Mouse (Mus musculus) heart, postnatal 0 days (tissue): ENCODE measurements around the gene Pcsk6. TPM values are rescaled to one million over a fixed set of nuclear protein-coding genes. Genes with fewer than 3 reads are reported as not detected.

ENCODE experiments used
- ATAC-seq: fragments of 200-750 bp; cut with Nextera tagmentation; 2 replicates; pipeline ENCODE4 v1.8.0; 2017; ENCODE audit warnings: low read depth, moderate number of reproducible peaks, moderate library complexity; ENCODE audit not compliant: insufficient read depth
- DNase-seq: peaks from one replicate; pipeline ENCODE4 v3.0.0-alpha.2; 2016; ENCODE audit warnings: low spot score
- H3K27ac ChIP-seq: fragments of 300-500 bp; sonication (generic); 2 replicates; pipeline ENCODE4 v1.5.1; 2014; ENCODE audit warnings: low read depth, mild to moderate bottlenecking
- H3K27me3 ChIP-seq: fragments of 300-500 bp; sonication (generic); 2 replicates; pipeline ENCODE4 v1.6.1; 2014; ENCODE audit warnings: low read length, mixed read lengths; ENCODE audit not compliant: control insufficient read depth, insufficient read depth
- H3K36me3 ChIP-seq: fragments of 300-500 bp; sonication (generic); replicated peaks from 2 replicates; pipeline ENCODE4 v1.6.1; 2014; ENCODE audit warnings: low read length, mixed read lengths; ENCODE audit not compliant: control insufficient read depth, insufficient read depth
- H3K4me1 ChIP-seq: fragments of 300-500 bp; sonication (generic); 2 replicates; pipeline ENCODE4 v1.6.1; 2014; ENCODE audit warnings: antibody characterized with exemption; ENCODE audit not compliant: control insufficient read depth, insufficient read depth
- H3K4me2 ChIP-seq: fragments of 300-500 bp; sonication (generic); 2 replicates; pipeline ENCODE4 v1.6.1; 2014; ENCODE audit warnings: low read depth, mild to moderate bottlenecking, low read length, moderate library complexity
- H3K4me3 ChIP-seq: fragments of 300-500 bp; sonication (generic); 2 replicates; pipeline ENCODE4 v1.5.1; 2014; ENCODE audit warnings: low read depth, low read length
- H3K9ac ChIP-seq: fragments of 300-500 bp; sonication (generic); replicated peaks from 2 replicates; pipeline ENCODE4 v1.6.1; 2014; ENCODE audit warnings: low read depth, low read length, mixed read lengths
- H3K9me3 ChIP-seq: fragments of 300-500 bp; sonication (generic); replicated peaks from 2 replicates; pipeline ENCODE4 v1.6.1; 2016; ENCODE audit warnings: low read length; ENCODE audit not compliant: control insufficient read depth
- CTCF ChIP-seq: IDR thresholded peaks from 2 replicates; pipeline ENCODE4 v1.5.1; 2016; ENCODE audit warnings: antibody characterized with exemption, control low read depth, low read depth
- EP300 ChIP-seq: IDR thresholded peaks from 2 replicates; pipeline ENCODE4 v1.6.1; 2016; ENCODE audit warnings: antibody characterized with exemption, low read depth
- WGBS: fragments of 180-500 bp; shearing (Covaris S2); extraction: QIAGEN DNeasy Blood & Tissue Kit; methylation state at CpG from one replicate; pipeline ENCODE4 v1.1.7; 2014; 5-methylcytosine and 5-hydroxymethylcytosine counted together
- polyA plus RNA-seq: library from polyadenylated mRNA; unstranded; fragments of >200 nt; fragmentation: Nextera tagmentation; extraction: Ambion mirVana; gene quantifications from 2 replicates; pipeline ENCODE4 v1.2.1, GENCODE M21; 2015
- total RNA-seq: library from RNA; depleted of rRNA; stranded (reverse); fragments of >200 nt; gene quantifications from 2 replicates; pipeline ENCODE4 v1.2.3, GENCODE M21; 2014; ENCODE audit warnings: low replicate concordance

The Pcsk6 gene
- total and polyA plus RNA-seq, 2 experiments from 2014 or later: 1.7 to 8.1 TPM

DNA sequence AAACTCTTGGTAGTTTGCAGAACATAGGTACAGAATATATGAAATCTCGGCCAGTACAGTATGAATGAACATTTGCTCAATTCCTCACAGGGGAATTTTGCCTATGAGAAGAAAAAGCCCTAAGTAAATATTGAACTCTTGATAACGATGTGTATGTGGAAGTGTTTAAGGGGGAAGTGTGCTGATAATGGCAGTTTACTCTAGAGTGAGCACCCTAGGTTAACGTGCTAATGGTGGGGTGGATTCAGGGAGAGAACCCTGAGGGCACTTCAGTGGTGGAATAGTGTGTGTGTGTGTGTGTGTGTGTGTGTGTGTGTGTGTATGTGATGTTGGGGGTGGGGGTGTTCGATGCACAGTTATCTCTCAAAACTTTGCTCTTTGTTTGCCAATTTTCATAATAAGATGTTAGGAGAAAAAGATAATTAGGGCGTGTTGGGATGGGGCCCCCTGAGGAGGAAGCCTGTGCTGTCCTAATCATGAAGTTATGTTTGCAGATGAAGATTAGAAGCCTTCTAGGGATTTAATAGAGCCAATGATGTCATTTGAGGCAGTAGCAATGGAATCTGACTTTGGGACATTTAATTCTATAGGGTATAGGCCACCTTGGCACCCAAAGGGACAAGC, 19.2 kb downstream of the Pcsk6 start:
- WGBS: 43% methylated on average over 5 of the region's 5 CpGs
- Histone ChIP-seq H3K9ac (no peak overlapping the region), H3K4me2 (peak overlapping the region; percentile 54), H3K4me3 (no peak overlapping the region), H3K36me3 (no peaks in the 10 kb centered on the region), H3K27ac (no peak overlapping the region), H3K9me3 (no peaks in the 10 kb centered on the region), H3K27me3 (no peaks in the 10 kb centered on the region), H3K4me1 (peaks cover 6% of the 10 kb centered on the region; the same call in 1 of the 2 replicates)
- ATAC-seq (no peak), DNase-seq (no peak)
- TF ChIP-seq CTCF (no peak), EP300 (no peak)

DNA sequence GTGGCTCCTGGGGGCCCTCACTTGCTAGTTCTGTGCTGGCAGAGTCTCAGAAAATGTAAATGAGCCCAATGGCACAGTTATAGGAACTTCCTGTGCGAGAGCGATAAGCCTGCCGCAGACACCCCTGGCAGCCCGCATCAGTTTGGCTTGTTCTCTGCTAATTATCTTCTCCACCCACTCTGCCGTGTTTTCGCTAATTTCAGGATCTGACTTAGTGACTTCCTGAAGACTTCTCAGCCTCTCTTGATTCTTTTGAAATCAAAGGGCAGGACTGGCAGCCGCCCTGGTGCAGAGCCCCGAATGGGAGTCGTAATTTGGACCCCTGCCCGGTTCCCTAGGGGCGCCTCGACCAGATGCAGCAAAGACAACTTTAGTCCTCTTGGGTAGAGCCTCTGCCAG, 19.8 kb downstream of the Pcsk6 start:
- H3K4me2 ChIP-seq: peak overlapping the region; percentile 54
- no peaks in the 10 kb centered on the region for H3K36me3 ChIP-seq
- 0 out of 2 replicates have a peak overlapping the region, but pooled peaks have one; percentile 11 for H3K4me3 ChIP-seq
- no peaks in the 10 kb centered on the region for H3K9me3 ChIP-seq
- 0 out of 2 replicates have a peak overlapping the region, but pooled peaks have one; percentile 10 for H3K9ac ChIP-seq
- TF ChIP-seq CTCF: no peak
- TF ChIP-seq EP300: no peak
- ATAC-seq (no peak), DNase-seq (no peak)
- H3K27ac ChIP-seq: no peak overlapping the region
- peaks cover 6% of the 10 kb centered on the region; the same call in 1 of the 2 replicates for H3K4me1 ChIP-seq
- H3K27me3 ChIP-seq: no peaks in the 10 kb centered on the region
- WGBS: 26% methylated on average over 12 of the region's 12 CpGs

DNA sequence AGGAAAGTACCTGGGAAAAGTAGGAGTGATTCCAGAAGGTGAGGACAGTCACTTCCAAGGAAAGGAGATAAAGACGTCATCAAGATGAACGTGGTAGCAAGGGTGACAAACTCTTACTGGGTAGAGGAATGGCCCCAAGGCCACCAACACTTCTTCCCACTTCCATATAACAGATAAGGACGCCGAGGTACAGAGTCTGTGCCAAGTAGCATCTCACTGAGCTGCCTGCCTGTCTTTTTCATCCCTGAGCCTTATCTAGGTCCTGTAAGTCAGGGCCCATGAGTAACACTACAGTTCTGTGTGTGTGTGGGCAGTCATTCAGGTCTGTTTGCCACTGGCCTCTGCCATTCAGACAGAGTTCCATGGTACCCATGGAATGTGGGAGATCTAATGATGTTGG, 23.4 kb downstream of the Pcsk6 start:
- H3K4me1 ChIP-seq: peaks cover 6% of the 10 kb centered on the region; the same call in 1 of the 2 replicates
- DNase-seq (no peak), ATAC-seq (no peak)
- H3K4me2 ChIP-seq: no peak overlapping the region
- no peaks in the 10 kb centered on the region for H3K36me3 ChIP-seq
- no peak overlapping the region for H3K27ac ChIP-seq
- no peak overlapping the region for H3K4me3 ChIP-seq
- no peak for TF ChIP-seq CTCF
- no peak for TF ChIP-seq EP300
- H3K27me3 ChIP-seq: no peaks in the 10 kb centered on the region
- 22% methylated on average over 4 of the region's 4 CpGs for WGBS
- no peaks in the 10 kb centered on the region for H3K9me3 ChIP-seq
- H3K9ac ChIP-seq: no peak overlapping the region

DNA sequence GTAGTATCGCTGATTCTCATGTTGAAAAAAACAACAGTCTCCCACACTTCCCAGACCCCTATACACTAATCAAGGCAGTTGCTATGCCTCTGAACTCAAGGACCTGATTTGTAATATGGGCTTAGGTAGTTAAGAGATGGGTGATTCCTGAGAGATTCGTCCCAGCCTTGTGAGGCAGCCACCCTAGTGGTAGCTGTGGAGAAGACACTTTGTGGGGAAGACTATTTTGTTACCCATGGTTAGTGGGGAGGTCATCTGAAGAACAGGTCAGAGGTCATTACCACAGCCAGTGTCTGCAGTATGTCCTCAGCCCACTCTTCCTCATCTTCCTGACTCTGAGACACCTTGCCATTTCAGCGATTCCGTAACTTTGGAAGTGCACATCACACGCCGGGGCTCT, 24.3 kb downstream of the Pcsk6 start:
- no peaks in the 10 kb centered on the region for H3K36me3 ChIP-seq
- H3K4me1 ChIP-seq: peaks cover 6% of the 10 kb centered on the region; the same call in 1 of the 2 replicates
- DNase-seq (no peak), ATAC-seq (no peak)
- H3K27ac ChIP-seq: no peak overlapping the region
- H3K4me2 ChIP-seq: no peak overlapping the region
- H3K27me3 ChIP-seq: no peaks in the 10 kb centered on the region
- 91% methylated on average over 6 of the region's 6 CpGs for WGBS
- H3K9ac ChIP-seq: no peak overlapping the region
- no peak overlapping the region for H3K4me3 ChIP-seq
- no peaks in the 10 kb centered on the region for H3K9me3 ChIP-seq
- no peak for TF ChIP-seq EP300

DNA sequence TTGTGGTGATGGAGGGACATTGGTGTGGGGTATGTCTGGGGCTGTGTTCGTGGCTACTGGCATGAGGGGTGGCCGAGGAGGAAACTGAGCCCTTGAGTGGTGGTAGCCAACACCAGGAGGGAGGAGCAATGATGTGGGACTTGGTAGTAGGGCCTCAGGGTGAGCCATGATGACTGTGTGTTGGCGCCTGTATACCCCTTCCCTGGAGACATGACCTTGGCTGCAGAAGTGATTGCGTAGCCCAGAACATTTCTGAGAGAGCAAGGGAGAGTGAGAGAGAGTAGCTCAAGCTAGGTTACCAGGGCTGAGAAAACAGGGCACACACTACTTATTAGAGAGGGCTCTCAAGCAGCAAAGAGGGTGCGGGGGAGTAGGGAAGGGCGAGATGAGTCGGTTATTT, 30.3 kb downstream of the Pcsk6 start:
- 75% methylated on average over 7 of the region's 7 CpGs for WGBS

DNA sequence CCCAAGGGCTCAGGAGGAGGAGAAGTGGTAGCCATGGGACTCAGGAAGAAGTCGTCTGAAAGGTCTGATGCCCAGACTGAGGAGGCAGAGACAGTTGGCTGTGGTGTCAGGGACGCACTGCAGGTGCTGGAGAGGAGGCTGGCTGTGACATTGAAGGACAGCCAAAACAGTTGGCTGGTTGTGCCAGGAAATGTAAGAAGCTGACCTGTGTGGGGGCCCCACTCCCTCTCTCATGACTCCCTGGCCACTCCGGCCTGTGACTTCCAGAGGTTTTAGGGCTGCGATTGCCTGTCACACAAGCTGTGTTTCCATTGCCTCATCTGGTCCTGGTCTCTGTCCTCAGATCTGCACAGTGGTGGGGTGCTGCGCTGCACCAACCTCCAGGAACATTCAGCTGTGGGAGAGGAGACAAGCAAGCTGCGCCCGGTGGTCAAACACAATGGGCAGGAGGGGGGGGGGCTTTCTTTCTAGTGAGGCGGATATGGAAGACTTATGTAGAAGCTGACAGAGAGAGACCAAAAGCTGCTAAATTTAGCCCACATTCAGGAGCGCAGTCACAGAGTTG, 30.8 kb downstream of the Pcsk6 start:
- no peak for DNase-seq
- Histone ChIP-seq H3K27ac (no peak overlapping the region), H3K4me1 (peaks cover 8% of the 10 kb centered on the region), H3K4me2 (no peak overlapping the region), H3K9ac (no peak overlapping the region), H3K9me3 (no peaks in the 10 kb centered on the region), H3K4me3 (no peak overlapping the region), H3K36me3 (no peaks in the 10 kb centered on the region), H3K27me3 (no peaks in the 10 kb centered on the region)
- no peak for TF ChIP-seq CTCF
- no peak for TF ChIP-seq EP300
- no peak for ATAC-seq
- WGBS: 43% methylated on average over 9 of the region's 9 CpGs

More for the DNA sequence above, 30.3 kb downstream of the Pcsk6 start:
- Histone ChIP-seq H3K36me3 (no peaks in the 10 kb centered on the region), H3K27ac (no peak overlapping the region), H3K9me3 (no peaks in the 10 kb centered on the region), H3K4me3 (no peak overlapping the region), H3K9ac (no peak overlapping the region), H3K27me3 (no peaks in the 10 kb centered on the region), H3K4me1 (peaks cover 8% of the 10 kb centered on the region), H3K4me2 (no peak overlapping the region)
- no peak for ATAC-seq
- no peak for TF ChIP-seq CTCF
- no peak for TF ChIP-seq EP300
- no peak for DNase-seq
